ENCODE assay signal across 16 mouse cellular contexts in genomic region chr3:101940418-101940817, GRCm38 (mm10).
"Had no signal": no experiment of that assay in that cellular context is flagged by ENCODE, and none has a peak within 500 bp of the region (broad histone marks: within the 10 kb centered on the region; RNA-seq: fewer than 3 reads in every experiment).

No protein-coding gene starts in this region.

- H3K9ac ChIP-seq: lung, embryonic 14.5 days; midbrain, embryonic 12.5 days; neural tube, embryonic 13.5 days; neural tube, embryonic 15.5 days had no signal

- DNase-seq: lung, embryonic 14.5 days; midbrain, embryonic 14.5 days; retina, postnatal 1 day; right cerebral cortex, adult 18-20 months; right cerebral cortex, postnatal 25 days; right cerebral cortex, postnatal 4 days; spleen, adult 18-20 months; thymus, adult 18-20 months; thymus, postnatal 14 days; thymus, postnatal 36 days had no signal

- H3K4me3 ChIP-seq: midbrain, embryonic 10.5 days; midbrain, embryonic 12.5 days; myocyte; neural tube, embryonic 13.5 days; neural tube, embryonic 15.5 days had no signal

- H3K9me3 ChIP-seq: midbrain, embryonic 10.5 days; midbrain, embryonic 12.5 days; neural tube, embryonic 13.5 days; neural tube, embryonic 15.5 days had no signal

- ATAC-seq: midbrain, embryonic 16.5 days had no signal

- H3K4me1 ChIP-seq: midbrain, embryonic 12.5 days; neural tube, embryonic 15.5 days had no signal

- H3K27me3 ChIP-seq: midbrain, embryonic 12.5 days; neural tube, embryonic 13.5 days; neural tube, embryonic 15.5 days had no signal

- H3K27ac ChIP-seq: midbrain, embryonic 10.5 days; midbrain, embryonic 12.5 days; neural tube, embryonic 13.5 days; neural tube, embryonic 15.5 days had no signal

- H3K4me2 ChIP-seq: lung, embryonic 14.5 days; midbrain, embryonic 12.5 days; neural tube, embryonic 13.5 days; neural tube, embryonic 15.5 days had no signal

- H3K36me3 ChIP-seq: midbrain, embryonic 10.5 days; midbrain, embryonic 12.5 days; neural tube, embryonic 13.5 days; neural tube, embryonic 15.5 days had no signal
